Mouse (Mus musculus) fibroblast of lung, adult 2 months (primary cell): ENCODE data around the gene Gm10354.
"Not testable (repeated sequence)": the region's sequence is repeated elsewhere in the genome, so short reads cannot be mapped to it uniquely, and the experiment has no call there.

Experiments
- DNase-seq: peaks from one replicate; pipeline ENCODE4 v3.0.0-alpha.2; 2011; ENCODE audit warnings: low read depth

The Gm10354 gene

GRCm38 (mm10) chr5:14955928-14956706 lies 22.6 kb downstream of the Gm10354 start:
- DNase-seq: not testable (repeated sequence)

- DNase-seq: not testable (repeated sequence)
These were observed 25.1 kb downstream of the Gm10354 start for GRCm38 (mm10) chr5:14953587-14953986.

- DNase-seq: not testable (repeated sequence)
These were observed 26.0 kb downstream of the Gm10354 start for GRCm38 (mm10) chr5:14952749-14953148.

GRCm38 (mm10) chr5:14951822-14952221 lies 26.9 kb downstream of the Gm10354 start:
- not testable (repeated sequence) for DNase-seq

- not testable (repeated sequence) for DNase-seq
These were observed 31.1 kb downstream of the Gm10354 start for GRCm38 (mm10) chr5:14947482-14948198.

GRCm38 (mm10) chr5:14945524-14945923 lies 33.2 kb downstream of the Gm10354 start:
- not testable (repeated sequence) for DNase-seq

GRCm38 (mm10) chr5:14941043-14941442 lies 37.7 kb downstream of the Gm10354 start:
- DNase-seq: not testable (repeated sequence)

- DNase-seq: not testable (repeated sequence)
These were observed 40.4 kb downstream of the Gm10354 start, which contains the start of gene Speer4e for GRCm38 (mm10) chr5:14938329-14938728. Speer4e (minus strand) TSS chr5:14938429.

- not testable (repeated sequence) for DNase-seq
These were observed 45.0 kb downstream of the Gm10354 start for GRCm38 (mm10) chr5:14933721-14934120.

GRCm38 (mm10) chr5:14927047-14927446 lies 51.7 kb downstream of the Gm10354 start:
- not testable (repeated sequence) for DNase-seq
